ENCODE assay signal across 8 mouse cellular contexts in genomic region chr9:56950414-56951400, GRCm38 (mm10). TPM values are rescaled to one million over a fixed set of nuclear protein-coding genes. Genes with fewer than 3 reads are reported as not detected.
DNase-seq lines count a peak whose midpoint lies in the region; ATAC-seq and TF ChIP-seq lines count a peak whose summit lies in the region.

Gene Snupn (plus strand): TSS chr9:56950878.

- H3K27me3 ChIP-seq in hindbrain, postnatal 0 days (ENCODE audit: insufficient read depth, low read length): no peaks in the 10 kb centered on the region

- peak within 1 kb of the TSS; percentile 94 for H3K4me3 ChIP-seq in gastrocnemius, adult 2 months
- H3K4me3 ChIP-seq in hindbrain, postnatal 0 days (ENCODE audit: low read length): peak within 1 kb of the TSS; percentile 64
- H3K4me3 ChIP-seq in left cerebral cortex, adult 2 months: peak within 1 kb of the TSS; percentile 56

- peaks cover 9% of the 10 kb centered on the region; the same call in 1 of the 2 replicates for H3K4me1 ChIP-seq in hindbrain, postnatal 0 days (ENCODE audit: insufficient read depth, low read length)

- peak; percentile 100 for DNase-seq in ZHBTc4 (ENCODE audit: low read depth, low spot score)
- peak; percentile 98 for DNase-seq in gastrocnemius, adult 2 months
- DNase-seq in hindbrain, postnatal 0 days (ENCODE audit: low spot score): peak; percentile 99
- DNase-seq in left cerebral cortex, adult 2 months (ENCODE audit: extremely low spot score in 1 of 2, low spot score in 2 of 2): peak; percentile 94 to 96
- peak; percentile 96 to 97 for DNase-seq in right cerebral cortex, adult 2 months (ENCODE audit: low spot score in 2 of 2)
- peak; percentile 98 for DNase-seq in urinary bladder, postnatal 14 days (ENCODE audit: low spot score)

- no peaks in the 10 kb centered on the region for H3K36me3 ChIP-seq in hindbrain, postnatal 0 days (ENCODE audit: insufficient read depth, low read length)

- no peak for TF ChIP-seq CTCF in gastrocnemius, adult 2 months (IDR thresholded peaks at IDR 0.05)
- 0 out of 2 replicates have a peak, but pooled peaks have one; percentile 2 for TF ChIP-seq CTCF in hindbrain, postnatal 0 days (IDR thresholded peaks at IDR 0.05; ENCODE audit: low read depth)
- TF ChIP-seq CTCF in left cerebral cortex, adult 2 months (IDR thresholded peaks at IDR 0.05): no peak

- intact Hi-C loops in gastrocnemius, adult 2 months (cut with DNase I): loop anchor here (1.0 to 2.0 kb wide), 2 partner anchors 60 to 181 kb away; no protein-coding TSS in a partner anchor
- intact Hi-C loops in left cerebral cortex, adult 2 months (cut with DNase I): loop anchor here (1.0 to 5.0 kb wide), 4 partner anchors 44 to 180 kb away; partner anchors contain the start of genes Man2c1, Ptpn9 and Sin3a

- peak; percentile 100 for ATAC-seq in common myeloid progenitor, adult 5-6 weeks (replicated peaks; ENCODE audit: low read depth, poor library complexity, severe bottlenecking)
- peak; percentile 100 for ATAC-seq in hindbrain, postnatal 0 days
- ATAC-seq in megakaryocyte, adult 5-6 weeks (ENCODE audit: poor library complexity, severe bottlenecking): peak; percentile 100

- WGBS in hindbrain, postnatal 0 days: under 1% methylated on average over 50 of the region's 50 CpGs

- H3K27ac ChIP-seq in gastrocnemius, adult 2 months: peak within 1 kb of the TSS; percentile 97
- H3K27ac ChIP-seq in hindbrain, postnatal 0 days: peak within 1 kb of the TSS; percentile 67
- peak within 1 kb of the TSS; percentile 91 for H3K27ac ChIP-seq in left cerebral cortex, adult 2 months

- peak within 1 kb of the TSS; percentile 77 for H3K4me2 ChIP-seq in hindbrain, postnatal 0 days (ENCODE audit: low read depth, low read length)

- no peaks in the 10 kb centered on the region for H3K9me3 ChIP-seq in hindbrain, postnatal 0 days (ENCODE audit: low read length)

- peak within 1 kb of the TSS; percentile 59 for H3K9ac ChIP-seq in hindbrain, postnatal 0 days (replicated peaks; ENCODE audit: low read length)

RNA-seq across cellular contexts. Expression of gene Snupn, which starts in this region (rescaled TPM):
- total RNA-seq in common myeloid progenitor, adult 5-6 weeks (2017): 8.9 and 12.1 TPM in 2 replicates
- total RNA-seq in gastrocnemius, adult 2 months (2021): 10 to 100 TPM in 1 of 2 experiments, 1 to 10 TPM in 1; 8.4 to 11.3 TPM
- 11.3 and 17.6 TPM in 2 replicates for total RNA-seq in hindbrain, postnatal 0 days (2014; rRNA removed)
- polyA plus RNA-seq in hindbrain, postnatal 0 days (2015; fragmentation: Nextera tagmentation; extraction: Ambion mirVana): 22.4 and 22.6 TPM in 2 replicates
- 10 to 100 TPM; 13.5 to 16.3 TPM for total RNA-seq in left cerebral cortex, adult 2 months (2021)
- 3.5 and 4.6 TPM in 2 replicates for total RNA-seq in megakaryocyte, adult 5-6 weeks (2015)
- 5.0 and 7.1 TPM in 2 replicates for total RNA-seq in megakaryocyte, adult 5-6 weeks (2017)

Comparison
In these comparisons a context has a peak if more than half of its experiments do, and no peak if none do; other contexts are left out.
1. Peak in every context shown above with its lines: DNase-seq, ATAC-seq, H3K4me3 ChIP-seq and H3K27ac ChIP-seq.